Mouse (Mus musculus): ENCODE data around the gene Milr1.

DNA sequence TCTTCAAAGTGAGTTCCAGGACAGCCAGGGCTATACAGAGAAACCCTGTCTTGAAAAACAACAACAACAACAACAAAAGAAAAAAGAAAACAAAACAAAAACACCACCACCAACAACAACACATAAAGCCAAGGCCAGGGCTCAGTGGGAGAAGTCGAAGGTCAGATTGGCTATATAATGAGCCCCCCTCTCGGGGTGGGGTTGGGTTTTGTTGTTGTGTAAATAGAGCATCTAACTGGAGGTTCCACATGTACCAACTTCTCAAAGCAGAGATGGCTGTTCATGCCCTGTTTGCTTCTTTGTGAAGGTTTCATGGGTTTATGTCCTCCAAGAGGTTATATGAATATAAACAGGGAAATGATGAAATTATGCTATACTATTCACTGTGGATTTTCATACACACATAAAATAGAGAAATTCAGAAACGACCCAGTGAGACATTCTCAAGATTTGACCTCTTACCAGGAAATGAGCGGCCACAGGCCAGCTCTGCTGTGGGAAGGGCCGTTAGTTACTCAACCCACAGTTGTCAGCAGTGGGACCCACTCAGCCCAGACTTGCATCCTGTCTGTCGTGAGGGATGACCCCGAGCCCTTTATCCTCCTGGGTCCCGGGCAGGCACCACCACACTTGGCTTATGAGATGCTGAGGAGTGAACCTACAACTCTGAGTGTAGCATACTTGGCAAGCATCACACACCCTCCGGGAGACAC, 46.5 kb upstream of the Milr1 start:
- TF ChIP-seq CTCF (IDR thresholded peaks at IDR 0.05; ENCODE audit: low read depth) = no peak
- TF ChIP-seq EP300 (IDR thresholded peaks at IDR 0.05; ENCODE audit: low read depth) = no peak
